Mouse (Mus musculus): ENCODE results near the gene Ifitm2. TPM values are rescaled to one million over a fixed set of nuclear protein-coding genes. Genes with fewer than 3 reads are reported as not detected.

Gene Ifitm2
- polyA plus RNA-seq (2011; ENCODE audit: insufficient read depth, insufficient read length, low replicate concordance, missing spikeins), result 71.7 and 147 TPM in 2 replicates

DNA sequence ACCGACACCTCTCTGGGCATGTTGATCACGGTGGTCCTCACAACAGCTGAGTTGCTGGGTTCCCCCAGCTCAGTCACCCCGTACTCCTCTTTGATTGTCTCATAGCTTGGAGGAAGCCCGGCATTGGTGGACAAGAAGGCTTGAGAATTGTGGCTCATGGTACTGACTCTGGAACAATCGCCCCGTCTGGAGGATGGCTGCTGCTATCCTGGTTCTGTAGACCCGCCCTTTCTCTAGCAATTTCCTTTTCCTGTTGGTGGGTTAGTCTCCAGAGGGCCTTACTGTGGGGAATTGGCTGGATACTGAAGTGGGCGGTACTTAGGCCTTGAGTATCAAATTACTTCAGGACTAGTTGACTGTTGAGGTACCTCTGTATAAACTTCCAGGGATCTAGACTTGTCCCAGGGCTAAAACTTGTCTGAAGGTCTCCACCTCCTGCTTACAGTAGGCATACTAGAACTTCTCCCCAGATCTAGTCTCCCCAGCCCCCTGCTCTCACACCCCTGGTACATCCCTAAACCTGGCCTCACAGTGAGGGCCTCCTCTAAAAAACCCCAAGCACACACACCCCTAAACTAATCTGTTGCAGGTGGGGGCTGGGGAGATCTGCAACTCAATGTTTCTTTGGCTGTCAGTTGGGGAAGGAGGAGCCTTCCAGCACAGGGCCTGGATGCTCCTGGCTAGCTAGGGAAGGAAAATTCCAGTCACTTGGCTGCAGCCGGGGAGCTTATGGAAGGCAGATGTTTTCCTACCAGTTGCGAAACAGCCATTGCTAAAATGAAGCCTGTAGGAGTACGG lies at the start of gene Ifitm2, which contains the start of gene Gm45717:
TSS of gene Ifitm2 (minus strand) at position 230 of the 798 bp plus-strand sequence.
TSS of gene Gm45717 (minus strand) at position 180 of the 798 bp plus-strand sequence.
- Histone ChIP-seq H3K4me3 (replicated peaks; ENCODE audit: control insufficient read depth, low read depth, low read length) (peak within 1 kb of the TSS; percentile 75), H3K4me1 (ENCODE audit: control insufficient read depth, insufficient read depth, low read length) (peaks cover 8% of the 10 kb centered on the region), H3K27ac (ENCODE audit: control insufficient read depth, insufficient read depth, low read depth, low read length, poor library complexity) (peak within 1 kb of the TSS; percentile 89)
- TF ChIP-seq POLR2A (IDR thresholded peaks at IDR 0.05; ENCODE audit: borderline replicate concordance, control insufficient read depth, low read depth, low read length) (no peak), CTCF (IDR thresholded peaks at IDR 0.05; ENCODE audit: control insufficient read depth, insufficient read depth, low read length) (no peak)
- WGBS, result 13% methylated on average over 11 of the region's 11 CpGs

DNA sequence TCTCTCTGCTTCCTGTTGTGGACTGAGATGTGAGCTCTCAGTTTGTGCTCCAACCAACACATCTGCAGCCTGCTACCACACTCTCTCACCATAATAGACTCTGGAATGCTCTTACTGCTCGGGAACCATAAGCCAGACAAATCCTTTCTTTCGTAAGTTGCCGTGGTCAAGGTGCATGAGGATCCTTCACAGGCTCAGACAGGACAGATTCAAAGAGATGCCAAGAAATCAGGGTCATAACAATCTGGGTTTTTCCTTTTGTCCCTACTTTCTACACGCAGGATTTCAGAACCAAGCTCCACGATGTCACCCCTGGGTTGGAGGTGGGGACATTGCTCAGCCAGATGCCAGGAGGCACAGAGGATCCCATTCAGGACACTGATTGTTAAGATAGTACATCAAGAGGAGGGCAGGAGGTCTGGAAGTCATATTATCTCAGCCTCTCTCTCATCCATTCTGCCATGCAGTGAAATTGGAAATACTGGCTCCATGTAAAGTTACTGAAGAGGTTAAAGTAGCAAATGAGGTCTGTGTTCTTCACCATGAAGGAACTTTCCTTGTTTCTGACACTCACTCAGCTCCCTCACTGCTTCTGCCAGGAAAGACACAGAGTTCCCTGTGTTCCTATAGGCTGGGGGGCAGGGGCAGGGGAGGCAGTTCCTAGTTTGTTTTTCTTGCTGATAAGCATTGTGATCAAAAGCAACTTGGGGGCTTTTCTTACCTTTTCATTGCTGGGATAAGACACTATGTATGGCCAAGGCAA lies 47.6 kb upstream of the Ifitm2 start:
- peak overlapping the region; percentile 33; the same call in 1 of the 2 replicates for H3K27ac ChIP-seq (ENCODE audit: control insufficient read depth, insufficient read depth, low read depth, low read length, poor library complexity)
- 77% methylated on average over 5 of the region's 5 CpGs for WGBS
- peaks cover 3% of the 10 kb centered on the region; the same call in 1 of the 2 replicates for H3K4me1 ChIP-seq (ENCODE audit: control insufficient read depth, insufficient read depth, low read length)
- TF ChIP-seq CTCF (IDR thresholded peaks at IDR 0.05; ENCODE audit: control insufficient read depth, insufficient read depth, low read length), result no peak
- TF ChIP-seq POLR2A (IDR thresholded peaks at IDR 0.05; ENCODE audit: borderline replicate concordance, control insufficient read depth, low read depth, low read length), result no peak
- H3K4me3 ChIP-seq (replicated peaks; ENCODE audit: control insufficient read depth, low read depth, low read length), result no peak overlapping the region

GRCm38 (mm10) chr7:141000881-141001708 lies 45.3 kb upstream of the Ifitm2 start:
- Histone ChIP-seq H3K4me1 (ENCODE audit: control insufficient read depth, insufficient read depth, low read length) (peaks cover 1% of the 10 kb centered on the region; the same call in 1 of the 2 replicates), H3K27ac (ENCODE audit: control insufficient read depth, insufficient read depth, low read depth, low read length, poor library complexity) (peak overlapping the region; percentile 47), H3K4me3 (replicated peaks; ENCODE audit: control insufficient read depth, low read depth, low read length) (no peak overlapping the region)
- 68% methylated on average over 15 of the region's 15 CpGs for WGBS
- TF ChIP-seq POLR2A (IDR thresholded peaks at IDR 0.05; ENCODE audit: borderline replicate concordance, control insufficient read depth, low read depth, low read length) (no peak), CTCF (IDR thresholded peaks at IDR 0.05; ENCODE audit: control insufficient read depth, insufficient read depth, low read length) (no peak)

- Histone ChIP-seq H3K4me3 (replicated peaks; ENCODE audit: control insufficient read depth, low read depth, low read length) (peak overlapping the region; percentile 48), H3K27ac (ENCODE audit: control insufficient read depth, insufficient read depth, low read depth, low read length, poor library complexity) (peak overlapping the region; percentile 90), H3K4me1 (ENCODE audit: control insufficient read depth, insufficient read depth, low read length) (no peaks in the 10 kb centered on the region; the same call in 1 of the 2 replicates)
- no peak for TF ChIP-seq CTCF (IDR thresholded peaks at IDR 0.05; ENCODE audit: control insufficient read depth, insufficient read depth, low read length)
- TF ChIP-seq POLR2A (IDR thresholded peaks at IDR 0.05; ENCODE audit: borderline replicate concordance, control insufficient read depth, low read depth, low read length), result no peak
- 18% methylated on average over 11 of the region's 11 CpGs for WGBS
Observed at GRCm38 (mm10) chr7:140998853-140999700, 43.3 kb upstream of the Ifitm2 start.

- TF ChIP-seq POLR2A (IDR thresholded peaks at IDR 0.05; ENCODE audit: borderline replicate concordance, control insufficient read depth, low read depth, low read length) (no peak), CTCF (IDR thresholded peaks at IDR 0.05; ENCODE audit: control insufficient read depth, insufficient read depth, low read length) (no peak)
- Histone ChIP-seq H3K27ac (ENCODE audit: control insufficient read depth, insufficient read depth, low read depth, low read length, poor library complexity) (peak overlapping the region; percentile 49; the same call in 1 of the 2 replicates), H3K4me3 (replicated peaks; ENCODE audit: control insufficient read depth, low read depth, low read length) (no peak overlapping the region), H3K4me1 (ENCODE audit: control insufficient read depth, insufficient read depth, low read length) (no peaks in the 10 kb centered on the region; the same call in 1 of the 2 replicates)
- WGBS, result 8% methylated on average over 1 of the region's 1 CpGs
Observed at GRCm38 (mm10) chr7:140997817-140998216, 42.0 kb upstream of the Ifitm2 start.

- H3K4me1 ChIP-seq (ENCODE audit: control insufficient read depth, insufficient read depth, low read length), result peaks cover 6% of the 10 kb centered on the region
- no peak overlapping the region for H3K4me3 ChIP-seq (replicated peaks; ENCODE audit: control insufficient read depth, low read depth, low read length)
- WGBS, result 25% methylated on average over 14 of the region's 14 CpGs
- TF ChIP-seq CTCF (IDR thresholded peaks at IDR 0.05; ENCODE audit: control insufficient read depth, insufficient read depth, low read length) (peak; percentile 46; the same call in 1 of the 2 replicates), POLR2A (IDR thresholded peaks at IDR 0.05; ENCODE audit: borderline replicate concordance, control insufficient read depth, low read depth, low read length) (no peak)
- H3K27ac ChIP-seq (ENCODE audit: control insufficient read depth, insufficient read depth, low read depth, low read length, poor library complexity), result peak overlapping the region; percentile 53; the same call in 1 of the 2 replicates
Observed at GRCm38 (mm10) chr7:140991117-140991689, 35.4 kb upstream of the Ifitm2 start.
